Mouse (Mus musculus) forebrain, postnatal 0 days (tissue): Measurements from ENCODE around the gene Epor. TPM values are rescaled to one million over a fixed set of nuclear protein-coding genes. Genes with fewer than 3 reads are reported as not detected.

ENCODE experiments used
- ATAC-seq: fragments of 200-750 bp; cut with Nextera tagmentation; 2 replicates; pipeline ENCODE4 v1.8.0; 2017; ENCODE audit warnings: mild to moderate bottlenecking, moderate library complexity
- DNase-seq: peaks from one replicate; pipeline ENCODE4 v3.0.0-alpha.2; 2015
- H3K27ac ChIP-seq: fragments of 300-500 bp; sonication (generic); 2 replicates; pipeline ENCODE4 v1.5.1; 2014; ENCODE audit warnings: low read depth, mild to moderate bottlenecking, antibody characterized with exemption, low read length, moderate library complexity, mixed read lengths
- H3K27me3 ChIP-seq: fragments of 300-500 bp; sonication (generic); 2 replicates; pipeline ENCODE4 v1.6.1; 2014; ENCODE audit warnings: mild to moderate bottlenecking, low read length, mixed read lengths; ENCODE audit not compliant: insufficient read depth
- H3K36me3 ChIP-seq: fragments of 300-500 bp; sonication (generic); 2 replicates; pipeline ENCODE4 v1.6.1; 2014; ENCODE audit warnings: mild to moderate bottlenecking, moderate library complexity; ENCODE audit not compliant: insufficient read depth
- H3K4me1 ChIP-seq: fragments of 300-500 bp; sonication (generic); 2 replicates; pipeline ENCODE4 v1.6.1; 2014; ENCODE audit warnings: antibody characterized with exemption; ENCODE audit not compliant: insufficient read depth
- H3K4me2 ChIP-seq: fragments of 300-500 bp; sonication (generic); 2 replicates; pipeline ENCODE4 v1.6.1; 2014; ENCODE audit warnings: low read depth, mild to moderate bottlenecking, moderate library complexity
- H3K4me3 ChIP-seq: fragments of 300-500 bp; sonication (generic); 2 replicates; pipeline ENCODE4 v1.5.1; 2014; ENCODE audit warnings: low read depth, low read length, mixed read lengths
- H3K9ac ChIP-seq: fragments of 300-500 bp; sonication (generic); 2 replicates; pipeline ENCODE4 v1.6.1; 2014; ENCODE audit warnings: mild to moderate bottlenecking
- H3K9me3 ChIP-seq: fragments of 300-500 bp; sonication (generic); 2 replicates; pipeline ENCODE4 v1.6.1; 2016; ENCODE audit warnings: low read length
- CTCF ChIP-seq: sonication (generic); IDR thresholded peaks from 2 replicates; pipeline ENCODE4 v1.5.1; 2016; ENCODE audit warnings: antibody characterized with exemption, control low read depth, low read depth
- WGBS: fragments of 180-500 bp; shearing (Covaris S2); extraction: QIAGEN DNeasy Blood & Tissue Kit; methylation state at CpG from one replicate; pipeline ENCODE4 v1.1.7; 2014; 5-methylcytosine and 5-hydroxymethylcytosine counted together
- polyA plus RNA-seq: library from polyadenylated mRNA; unstranded; fragments of >200 nt; fragmentation: Nextera tagmentation; extraction: Ambion mirVana; gene quantifications from 2 replicates; pipeline ENCODE4 v1.2.1, GENCODE M21; 2015
- total RNA-seq: library from RNA; depleted of rRNA; stranded (reverse); fragments of >200 nt; gene quantifications from 2 replicates; pipeline ENCODE4 v1.2.3, GENCODE M21; 2014

Epor gene
- total and polyA plus RNA-seq, 2 experiments from 2014 or later = 0.24 to 2.4 TPM

GRCm38 (mm10) chr9:21937711-21938175, 25.6 kb downstream of the Epor start:
- H3K27ac ChIP-seq = peak overlapping the region; percentile 89; the same call in 1 of the 2 replicates
- H3K4me1 ChIP-seq = peaks cover 11% of the 10 kb centered on the region; the same call in 1 of the 2 replicates
- ATAC-seq (peak; percentile 25), DNase-seq (peak; percentile 51)
- 66% methylated on average over 4 of the region's 4 CpGs for WGBS
- H3K4me2 ChIP-seq = peak overlapping the region; percentile 69
- H3K9ac ChIP-seq = peak overlapping the region; percentile 87
- H3K36me3 ChIP-seq = peaks cover 22% of the 10 kb centered on the region
- TF ChIP-seq CTCF = no peak
- no peaks in the 10 kb centered on the region for H3K9me3 ChIP-seq
- no peaks in the 10 kb centered on the region for H3K27me3 ChIP-seq
- H3K4me3 ChIP-seq = peak overlapping the region; percentile 82

GRCm38 (mm10) chr9:21936692-21937570, 26.4 kb downstream of the Epor start, which contains the start of gene Plppr2:
TSS of gene Plppr2 (plus strand) at chr9:21937033.
- H3K36me3 ChIP-seq = peaks cover 18% of the 10 kb centered on the region
- peak within 1 kb of the TSS; percentile 87 for H3K9ac ChIP-seq
- TF ChIP-seq CTCF = peak; percentile 26; the same call in 1 of the 2 replicates
- H3K4me1 ChIP-seq = peaks cover 11% of the 10 kb centered on the region; the same call in 1 of the 2 replicates
- no peaks in the 10 kb centered on the region for H3K9me3 ChIP-seq
- peak within 1 kb of the TSS; percentile 69 for H3K4me2 ChIP-seq
- DNase-seq (peak; percentile 98), ATAC-seq (peak; percentile 95)
- no peaks in the 10 kb centered on the region for H3K27me3 ChIP-seq
- H3K27ac ChIP-seq = peak within 1 kb of the TSS; percentile 89
- H3K4me3 ChIP-seq = peak within 1 kb of the TSS; percentile 82
- 4% methylated on average over 42 of the region's 43 CpGs for WGBS

- Histone ChIP-seq H3K4me3 (no peak overlapping the region), H3K9me3 (no peaks in the 10 kb centered on the region), H3K36me3 (peaks cover 8% of the 10 kb centered on the region), H3K27ac (no peak overlapping the region), H3K27me3 (no peaks in the 10 kb centered on the region), H3K4me2 (peak overlapping the region; percentile 69), H3K4me1 (peaks cover 11% of the 10 kb centered on the region; the same call in 1 of the 2 replicates), H3K9ac (no peak overlapping the region)
- no peak for DNase-seq
- no peak for TF ChIP-seq CTCF
- WGBS = 85% methylated on average over 7 of the region's 7 CpGs
- no peak for ATAC-seq
Observed at GRCm38 (mm10) chr9:21935466-21936131, 27.7 kb downstream of the Epor start.

- peaks cover under 1% of the 10 kb centered on the region; the same call in 1 of the 2 replicates for H3K36me3 ChIP-seq
- no peak overlapping the region for H3K4me3 ChIP-seq
- no peak overlapping the region for H3K9ac ChIP-seq
- DNase-seq (no peak), ATAC-seq (no peak)
- no peak overlapping the region for H3K27ac ChIP-seq
- TF ChIP-seq CTCF = no peak
- no peak overlapping the region for H3K4me2 ChIP-seq
- H3K9me3 ChIP-seq = no peaks in the 10 kb centered on the region
- H3K4me1 ChIP-seq = peaks cover 11% of the 10 kb centered on the region; the same call in 1 of the 2 replicates
- 91% methylated on average over 12 of the region's 12 CpGs for WGBS
- no peaks in the 10 kb centered on the region for H3K27me3 ChIP-seq
Observed at GRCm38 (mm10) chr9:21934021-21934420, 29.3 kb downstream of the Epor start.

- TF ChIP-seq CTCF = no peak
- Histone ChIP-seq H3K9ac (no peak overlapping the region), H3K36me3 (no peaks in the 10 kb centered on the region), H3K4me1 (peaks cover 5% of the 10 kb centered on the region; the same call in 1 of the 2 replicates), H3K4me3 (no peak overlapping the region), H3K4me2 (no peak overlapping the region), H3K27ac (no peak overlapping the region), H3K27me3 (no peaks in the 10 kb centered on the region), H3K9me3 (no peaks in the 10 kb centered on the region)
- DNase-seq = no peak
- no peak for ATAC-seq
- WGBS = 56% methylated on average over 12 of the region's 12 CpGs
Observed at GRCm38 (mm10) chr9:21932445-21933137, 30.7 kb downstream of the Epor start.

- DNase-seq (no peak), ATAC-seq (no peak)
- Histone ChIP-seq H3K9me3 (no peaks in the 10 kb centered on the region), H3K9ac (no peak overlapping the region), H3K4me2 (no peak overlapping the region), H3K27me3 (no peaks in the 10 kb centered on the region), H3K4me1 (peaks cover 5% of the 10 kb centered on the region; the same call in 1 of the 2 replicates), H3K36me3 (no peaks in the 10 kb centered on the region), H3K27ac (no peak overlapping the region), H3K4me3 (no peak overlapping the region)
- no peak for TF ChIP-seq CTCF
- 57% methylated on average over 2 of the region's 2 CpGs for WGBS
Observed at GRCm38 (mm10) chr9:21932006-21932405, 31.3 kb downstream of the Epor start.
